Mouse (Mus musculus) MEL (cell line): ENCODE results near the gene Rbfox2.

Experiments
- CTCF ChIP-seq, 3 experiments: IDR thresholded peaks in 2 of 3; conservative IDR thresholded peaks in 1 of 3; 2 replicates each; pipeline ENCODE4 v1.5.1; 2011 to 2012; ENCODE audit warnings: low read length in 3 of 3, low read depth in 2 of 3, mild to moderate bottlenecking in 2 of 3, improper control_type of control experiment in 1 of 3, inconsistent platforms in 1 of 3, mixed read lengths in 1 of 3, moderate library complexity in 1 of 3; ENCODE audit not compliant: control insufficient read depth in 1 of 3, insufficient read depth in 1 of 3, poor library complexity in 1 of 3, severe bottlenecking in 1 of 3
- EP300 ChIP-seq, 2 experiments: IDR thresholded peaks; 2 replicates each; pipeline ENCODE4 v1.6.1; 2011; ENCODE audit warnings: improper control_type of control experiment in 2 of 2, low read length in 2 of 2, low read depth in 1 of 2, mild to moderate bottlenecking in 1 of 2
- GATA1 ChIP-seq: IDR thresholded peaks from 2 replicates; pipeline ENCODE4 v1.6.1; 2011; ENCODE audit warnings: low read depth, low read length, improper control_type of control experiment
- MEF2A ChIP-seq: IDR thresholded peaks from 2 replicates; pipeline ENCODE4 v1.6.1; 2014; ENCODE audit warnings: low read depth, mild to moderate bottlenecking, inconsistent platforms, low read length, improper control_type of control experiment; ENCODE audit not compliant: poor library complexity, insufficient replicate concordance, severe bottlenecking; ENCODE audit errors: extremely low read depth
- MYC ChIP-seq: IDR thresholded peaks from 2 replicates; pipeline ENCODE4 v1.6.1; 2011; ENCODE audit warnings: low read depth, mild to moderate bottlenecking, low read length, improper control_type of control experiment, moderate library complexity
- TCF12 ChIP-seq: IDR thresholded peaks from 2 replicates; pipeline ENCODE4 v1.6.1; 2014; ENCODE audit warnings: low read depth, mild to moderate bottlenecking, inconsistent platforms, low read length, improper control_type of control experiment, moderate library complexity
- ZC3H11A ChIP-seq: IDR thresholded peaks from 2 replicates; pipeline ENCODE4 v1.6.1; 2012; ENCODE audit warnings: low read depth, mild to moderate bottlenecking, inconsistent platforms, low read length, improper control_type of control experiment
- ZKSCAN1 ChIP-seq: IDR thresholded peaks from 2 replicates; pipeline ENCODE4 v1.6.1; 2012; ENCODE audit warnings: low read depth, mild to moderate bottlenecking, inconsistent platforms, low read length, improper control_type of control experiment, moderate library complexity

DNA sequence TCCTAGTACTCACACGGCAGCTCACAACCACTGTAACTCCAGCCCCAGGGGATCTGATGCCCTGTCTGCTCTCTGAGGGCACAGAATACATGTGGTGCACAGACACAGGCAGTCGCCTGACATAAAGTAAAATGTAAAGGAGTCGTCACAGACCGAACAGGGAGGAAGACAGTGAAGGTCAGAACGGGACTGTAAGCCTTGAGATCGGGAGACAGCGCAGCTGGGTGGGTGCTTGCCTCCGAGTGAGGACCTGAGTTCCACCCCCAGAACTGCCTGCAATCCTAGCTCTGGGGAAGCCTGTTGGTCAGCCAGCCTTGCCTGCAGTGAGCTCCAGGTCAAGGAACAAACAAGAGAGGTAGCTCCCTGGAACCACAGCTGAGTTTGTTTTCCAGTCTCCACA, 177.7 kb downstream of the Rbfox2 start:
- TF ChIP-seq MYC (no peak), EP300 (IDR thresholded peaks at IDR 0.05; ENCODE audit: low read depth in 1 of 2, low read length in 2 of 2) (no peak), ZC3H11A (no peak), TCF12 (no peak), CTCF (IDR thresholded peaks at IDR 0.05 in 2 of 3, conservative IDR thresholded peaks at IDR 0.05 in 1 of 3; ENCODE audit: control insufficient read depth in 1 of 3, insufficient read depth in 1 of 3, low read depth in 2 of 3, low read length in 3 of 3, poor library complexity in 1 of 3, severe bottlenecking in 1 of 3) (no peak), GATA1 (no peak), ZKSCAN1 (no peak), MEF2A (no peak)
